Mouse (Mus musculus) left cerebral cortex, postnatal 4 days (tissue): ENCODE results near the gene Cab39l. TPM values are rescaled to one million over a fixed set of nuclear protein-coding genes. Genes with fewer than 3 reads are reported as not detected.

Experiments used
- DNase-seq: peaks from one replicate; pipeline ENCODE4 v3.0.0-alpha.2; 2022
- intact Hi-C: fragments of 180-260 bp; cut with DNase I; formaldehyde crosslinking; loops from one replicate; pipeline ENCODE4 v1.15.1; 2025
- total RNA-seq, 2 experiments: library from RNA; stranded (reverse); gene quantifications; 2 replicates each; pipeline ENCODE4 v1.2.3; 2021

Cab39l gene
- total RNA-seq, 2 experiments from 2014 or later: 14.5 to 17.4 TPM

DNA sequence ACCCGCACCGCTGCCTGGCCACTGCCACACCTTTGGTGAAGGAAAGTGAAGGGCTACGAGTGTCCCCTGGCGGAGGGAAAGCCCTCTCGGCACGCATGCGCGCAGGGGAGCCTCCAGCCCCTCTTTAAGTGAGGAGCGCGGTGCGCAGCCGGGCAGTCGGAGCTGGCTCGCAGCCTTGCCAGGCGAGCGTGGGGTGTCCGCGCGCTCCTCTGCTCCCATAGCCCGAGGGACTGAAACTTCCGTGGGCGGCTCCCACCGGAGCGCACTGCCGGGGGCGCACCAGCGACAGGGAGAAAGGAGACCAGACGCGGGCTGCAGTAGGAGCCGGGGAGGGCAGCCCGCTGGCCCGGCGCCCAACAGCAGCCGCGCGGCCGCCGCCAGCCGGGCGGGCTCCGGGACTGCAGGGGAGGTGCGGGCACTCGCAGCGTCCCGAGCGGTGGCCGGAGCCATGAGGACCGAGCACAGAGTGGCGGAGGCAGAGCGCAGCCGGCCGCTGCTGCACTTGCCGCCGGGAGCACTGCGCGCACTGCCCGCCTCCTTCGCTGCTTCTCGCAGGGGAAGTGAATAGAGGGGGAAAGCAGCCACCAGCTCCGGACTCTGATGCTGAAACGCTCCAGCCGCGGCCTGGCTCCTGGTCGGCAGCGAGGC lies 184.5 kb downstream of the Cab39l start, which contains the start of gene Shisa2:
TSS of gene Shisa2 (plus strand) at position 151 of the 648 bp plus-strand sequence.
- intact Hi-C loops: loop anchor here (10.0 kb wide), 1 partner anchor 240 kb away; no protein-coding TSS in a partner anchor
- DNase-seq: peak; percentile 84

DNA sequence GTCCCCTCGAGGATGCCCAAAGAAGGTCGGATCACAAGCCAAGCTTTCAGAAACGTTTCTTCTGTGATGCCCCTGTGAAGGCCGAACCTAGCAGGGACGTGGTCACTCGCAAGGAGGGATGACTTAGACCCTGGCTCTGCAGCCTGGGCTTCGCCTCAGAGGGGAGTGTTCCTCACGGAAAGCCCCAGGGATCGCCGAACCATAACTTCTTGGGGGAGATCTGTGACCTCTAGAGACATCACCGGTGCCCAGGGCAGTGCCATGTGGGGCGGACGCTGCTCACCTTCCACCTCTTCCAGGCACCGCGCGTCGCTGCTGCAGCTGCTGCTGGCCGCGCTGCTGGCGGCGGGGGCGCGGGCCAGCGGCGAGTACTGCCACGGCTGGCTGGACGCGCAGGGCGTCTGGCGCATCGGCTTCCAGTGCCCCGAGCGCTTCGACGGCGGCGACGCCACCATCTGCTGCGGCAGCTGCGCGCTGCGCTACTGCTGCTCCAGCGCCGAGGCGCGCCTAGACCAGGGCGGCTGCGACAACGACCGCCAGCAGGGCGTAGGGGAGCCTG lies 185.1 kb downstream of the Cab39l start:
- intact Hi-C loops: loop anchor here (10.0 kb wide), 1 partner anchor 239 kb away; no protein-coding TSS in a partner anchor
- DNase-seq: peak; percentile 82

DNA sequence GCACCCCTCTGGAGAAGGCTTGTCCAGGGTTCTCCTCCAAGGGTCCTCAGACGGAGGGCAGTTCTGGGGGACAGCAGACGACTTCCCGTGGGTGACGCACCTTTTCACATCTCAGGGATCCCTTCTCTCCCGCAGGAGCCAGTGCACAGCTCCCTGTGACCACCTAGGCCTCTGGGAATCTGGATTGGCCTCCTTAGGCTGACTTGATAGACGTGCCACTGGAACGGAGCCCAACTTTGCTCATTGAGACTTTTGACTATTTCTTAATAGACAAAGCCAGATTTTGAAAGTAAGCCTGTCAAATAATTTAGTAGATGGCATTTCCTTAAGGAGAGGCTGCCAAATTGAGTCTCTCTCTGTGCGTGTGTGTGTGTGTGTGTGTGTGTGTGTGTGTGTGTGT lies 185.9 kb downstream of the Cab39l start:
- peak; percentile 50 for DNase-seq
- intact Hi-C loops: loop anchor here (10.0 kb wide), 1 partner anchor 238 kb away; no protein-coding TSS in a partner anchor

DNA sequence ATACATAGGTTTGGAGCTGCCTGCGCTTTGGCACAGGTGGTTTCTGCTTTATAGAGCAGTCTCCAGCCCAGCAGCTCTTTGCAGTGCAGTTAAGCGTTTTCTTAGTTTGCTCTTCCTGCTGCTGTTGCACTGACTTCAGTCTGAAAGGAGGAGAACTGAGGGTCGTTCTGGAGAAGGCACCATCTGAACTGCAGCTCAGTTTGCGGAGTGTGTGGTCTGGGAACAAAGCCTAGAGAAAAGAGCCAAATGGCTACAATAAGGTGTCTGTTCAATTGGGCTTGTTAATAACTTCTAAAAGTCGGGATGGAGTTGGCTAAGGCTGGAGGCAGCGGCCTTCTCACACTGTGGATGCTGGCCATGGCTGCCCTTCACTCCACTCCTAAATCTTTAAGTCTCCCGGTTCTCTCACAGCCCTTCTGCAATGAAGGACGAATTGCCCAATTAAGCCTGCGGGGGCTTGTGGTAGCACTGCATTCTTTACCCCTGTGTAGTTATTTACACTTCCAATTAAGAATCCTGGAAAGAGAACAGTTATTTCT lies 186.4 kb downstream of the Cab39l start:
- peak; percentile 19 for DNase-seq
- intact Hi-C loops: loop anchor here (10.0 kb wide), 1 partner anchor 238 kb away; no protein-coding TSS in a partner anchor

DNA sequence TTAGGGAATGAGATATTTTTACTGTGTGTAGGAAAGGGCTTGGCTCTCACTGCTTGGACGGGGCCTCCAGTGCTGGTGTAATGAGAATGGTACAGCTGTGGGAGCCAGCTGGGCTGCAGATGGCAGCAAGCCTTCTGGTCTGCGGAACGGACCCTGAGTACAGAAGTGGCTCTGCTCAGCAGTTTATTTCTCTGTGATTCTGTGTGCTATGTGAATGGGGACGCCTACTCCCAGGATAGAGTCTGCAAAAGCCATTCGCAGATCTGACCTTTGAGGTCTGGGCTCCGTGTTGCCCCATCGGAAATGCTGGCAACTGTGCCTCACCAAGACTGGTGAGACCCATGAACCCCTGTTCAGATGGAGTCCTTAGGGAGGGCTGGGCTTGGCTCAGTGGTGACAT lies 187.1 kb downstream of the Cab39l start:
- peak; percentile 61 for DNase-seq
- intact Hi-C loops: loop anchor here (10.0 kb wide), 1 partner anchor 237 kb away; no protein-coding TSS in a partner anchor

DNA sequence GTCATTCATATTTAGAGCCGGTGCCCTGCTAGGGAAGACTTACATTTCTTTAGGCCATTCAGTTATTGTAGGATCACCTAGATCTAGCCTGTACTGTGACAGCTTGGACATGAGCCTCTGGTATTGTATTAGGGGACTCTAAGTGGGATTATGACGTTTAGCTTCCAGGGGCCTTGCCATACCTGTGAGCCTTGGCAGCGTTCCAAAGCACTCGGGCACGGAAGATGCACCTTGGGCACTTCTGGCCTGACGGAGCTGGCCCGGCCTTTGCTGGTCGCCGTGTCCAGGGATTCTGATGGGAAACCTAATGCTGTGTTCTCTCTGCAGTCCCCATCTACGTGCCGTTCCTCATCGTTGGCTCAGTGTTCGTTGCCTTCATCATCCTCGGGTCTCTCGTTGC lies 188.5 kb downstream of the Cab39l start:
- intact Hi-C loops: loop anchor here (10.0 kb wide), 1 partner anchor 235 kb away; no protein-coding TSS in a partner anchor

DNA sequence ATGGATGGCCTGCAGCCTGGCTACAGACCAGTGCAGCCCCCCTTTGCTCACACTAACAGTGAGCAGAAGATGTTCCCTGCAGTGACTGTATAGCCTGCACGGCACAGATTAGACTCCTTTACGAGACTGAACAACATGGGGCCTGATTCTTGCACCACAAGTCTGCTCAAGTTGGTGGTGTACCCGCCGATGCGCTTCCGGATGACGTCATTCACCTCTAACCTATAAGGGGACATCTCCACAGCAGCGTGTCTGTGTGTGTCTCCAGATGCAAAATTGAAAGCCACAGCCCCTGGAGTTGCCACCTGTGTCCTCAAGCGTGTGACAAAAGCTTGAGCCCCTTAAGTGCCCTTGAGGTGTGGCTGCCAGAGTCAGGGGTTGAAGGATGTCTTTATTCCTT lies 189.3 kb downstream of the Cab39l start:
- intact Hi-C loops: no loop called here
- DNase-seq: no peak

More for the DNA sequence above, 188.5 kb downstream of the Cab39l start:
- DNase-seq: peak; percentile 23

DNA sequence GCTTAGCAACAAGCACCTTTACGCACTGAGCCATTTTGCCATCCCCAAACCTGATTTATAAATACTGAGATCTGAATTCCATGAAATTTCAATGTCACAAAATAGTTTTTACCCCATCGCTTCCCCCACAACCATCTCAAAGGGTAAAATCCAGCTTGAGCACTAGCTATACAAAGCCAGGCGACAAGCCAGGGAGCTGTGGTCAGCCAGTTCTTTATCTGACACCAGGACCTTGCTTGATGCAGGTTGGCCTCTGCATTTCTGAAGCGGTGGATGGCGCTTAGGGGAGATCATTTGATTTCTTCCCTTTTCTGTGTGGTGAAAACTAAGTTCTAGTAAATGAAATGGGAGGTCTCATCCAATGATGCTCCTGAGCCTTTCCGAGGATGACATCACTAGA lies 191.3 kb downstream of the Cab39l start:
- intact Hi-C loops: no loop called here
- DNase-seq: no peak

DNA sequence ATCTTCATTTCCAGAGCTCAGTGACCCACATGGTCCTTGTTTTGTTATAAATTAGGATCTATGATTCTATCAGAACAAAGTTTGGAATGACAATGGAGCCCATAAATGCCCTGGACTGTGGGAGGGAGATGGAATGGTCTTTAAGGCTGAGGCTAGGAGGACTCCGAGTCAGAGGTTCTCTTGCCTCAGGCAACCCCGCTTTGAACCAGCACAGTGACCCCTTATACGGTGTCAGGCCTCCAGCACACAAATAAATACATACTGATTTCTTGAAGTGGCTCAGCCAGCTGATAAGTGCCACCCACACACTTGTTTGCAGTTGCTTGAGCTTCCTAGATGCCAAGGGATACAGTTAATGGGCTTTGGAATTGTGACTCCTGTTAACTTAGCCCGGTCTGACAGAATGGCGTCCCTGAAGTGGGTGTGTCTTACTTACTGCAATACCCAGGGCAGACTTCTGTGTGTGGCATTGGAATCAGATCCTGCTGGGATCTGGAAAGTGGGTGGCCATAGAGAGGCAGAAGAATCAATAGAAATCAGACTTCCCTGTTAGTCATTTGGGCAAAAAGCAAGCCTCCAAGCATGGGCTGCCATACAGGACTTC lies 192.6 kb downstream of the Cab39l start:
- intact Hi-C loops: no loop called here

DNA sequence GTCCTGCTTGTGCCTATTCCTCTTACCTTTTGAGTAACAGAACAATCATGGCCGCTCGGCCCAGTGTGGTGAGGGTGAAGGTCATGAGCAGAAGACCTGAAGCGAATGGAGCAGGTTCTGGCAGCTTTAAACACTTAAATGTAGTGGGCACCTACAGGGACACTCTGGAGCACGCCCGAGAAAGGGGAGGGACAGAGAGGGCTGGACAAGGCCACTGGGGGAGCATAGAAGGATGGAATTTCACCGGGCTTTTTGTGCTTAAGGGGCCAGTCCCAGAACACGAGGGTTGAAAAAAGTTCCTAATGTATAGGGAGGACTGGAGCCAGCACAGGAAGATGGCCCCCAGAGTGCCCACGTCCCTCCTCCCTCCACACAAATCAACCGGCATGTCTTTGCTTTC lies 193.2 kb downstream of the Cab39l start:
- intact Hi-C loops: no loop called here
- DNase-seq: no peak

More for the DNA sequence above, 192.6 kb downstream of the Cab39l start:
- no peak for DNase-seq

Other genes starting within 250 kb of the Cab39l start
- gene Rcbtb1, start 239.8 kb upstream of the Cab39l start, total RNA-seq: 10 to 100 TPM; 43.7 to 48.6 TPM
- not detected for gene Gm6904, start 180.8 kb upstream of the Cab39l start, total RNA-seq
- not detected for gene Phf11a, start 143.4 kb upstream of the Cab39l start, total RNA-seq
- not detected for gene Phf11b, start 99.6 kb upstream of the Cab39l start, total RNA-seq
- under 1 TPM; 0.28 to 0.46 TPM for gene Phf11d, start 75.5 kb upstream of the Cab39l start, total RNA-seq
- gene Phf11c, start 45.6 kb upstream of the Cab39l start, total RNA-seq: under 1 TPM; 0.14 to 0.48 TPM
- gene Setdb2, start 88 bp upstream of the Cab39l start, total RNA-seq: 1 to 10 TPM; 4.6 to 5.8 TPM
- 10 to 100 TPM; 28.3 to 31.5 TPM for gene Cdadc1, start 157.0 kb downstream of the Cab39l start, total RNA-seq
- 1 to 10 TPM; 8.1 to 8.6 TPM for gene Shisa2, start 184.3 kb downstream of the Cab39l start, total RNA-seq